Mouse (Mus musculus): Measurements from ENCODE around the gene Zfp628.

DNA sequence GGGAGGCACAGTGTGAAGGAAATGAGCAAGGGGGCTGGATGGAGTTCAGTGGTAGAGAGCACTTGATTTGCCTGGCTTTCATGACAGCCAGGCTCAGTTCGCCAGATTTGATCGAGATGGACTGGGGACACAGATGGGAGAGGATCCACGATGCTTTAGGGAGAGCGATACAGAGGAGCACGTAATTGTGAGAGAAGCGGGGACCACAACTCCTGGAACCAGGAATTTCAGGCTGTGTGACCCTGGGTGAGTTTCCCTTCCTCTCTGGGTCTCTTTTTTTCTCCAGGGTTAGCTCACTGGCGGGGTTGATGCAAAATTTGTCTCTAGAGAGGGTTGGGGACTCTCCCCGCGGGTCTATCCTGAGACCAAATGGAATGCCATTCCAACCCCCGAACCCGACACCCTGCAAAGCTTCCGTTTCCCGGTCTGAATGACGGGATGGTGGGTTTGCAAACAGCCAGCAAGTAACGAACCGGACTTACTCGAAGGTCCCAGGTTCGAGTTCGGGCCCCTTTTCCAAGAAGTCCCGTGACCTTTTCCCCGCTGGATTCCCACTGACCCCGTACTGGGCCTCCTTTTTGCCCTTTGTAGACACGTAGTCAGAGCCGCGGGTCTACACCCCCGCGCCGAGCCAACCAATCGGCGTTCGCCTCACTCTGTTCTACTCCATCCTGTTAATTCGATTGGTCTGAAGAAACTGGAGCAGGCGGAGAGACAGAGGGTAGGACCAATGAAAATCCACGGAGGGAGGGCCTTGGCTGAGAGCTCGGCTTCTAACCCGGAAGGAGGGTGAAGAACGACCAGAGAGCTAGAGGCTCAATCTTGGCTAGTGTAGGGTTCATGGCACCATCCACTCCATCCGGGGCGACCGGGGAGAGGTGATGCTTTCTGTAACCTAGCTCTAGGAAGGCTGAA lies 49.2 kb upstream of the Zfp628 start:
- no peak for TF ChIP-seq CTCF (IDR thresholded peaks at IDR 0.05; ENCODE audit: borderline replicate concordance, insufficient read depth, low read depth, low read length)
- TF ChIP-seq POLR2A (IDR thresholded peaks at IDR 0.05; ENCODE audit: borderline replicate concordance, insufficient read depth, low read length): peak; percentile 91; the same call in 1 of the 2 replicates

Data from cerebellum, adult 2 months (tissue).